Mouse (Mus musculus) myocyte (in vitro differentiated cells): ENCODE data around the gene Rap1gap2.

Source experiments
- CEBPB ChIP-seq: IDR thresholded peaks from 2 replicates; pipeline ENCODE4 v1.6.1; 2011; ENCODE audit warnings: mild to moderate bottlenecking, moderate library complexity; ENCODE audit not compliant: poor library complexity, insufficient read depth, severe bottlenecking
- E2F4 ChIP-seq: IDR thresholded peaks from one replicate; pipeline ENCODE4 v1.6.1; 2011; ENCODE audit warnings: mild to moderate bottlenecking, control low read depth, moderate library complexity; ENCODE audit not compliant: insufficient read depth
- POLR2A ChIP-seq: IDR thresholded peaks from one replicate; pipeline ENCODE4 v1.6.1; 2011; ENCODE audit warnings: low read depth, mild to moderate bottlenecking, control low read depth, moderate library complexity; ENCODE audit not compliant: insufficient read length
- POLR2AphosphoS2 ChIP-seq: IDR thresholded peaks from one replicate; pipeline ENCODE4 v1.6.1; 2011; ENCODE audit warnings: low read depth, control low read depth; ENCODE audit not compliant: insufficient read length
- SRF ChIP-seq: IDR thresholded peaks from one replicate; pipeline ENCODE4 v1.6.1; 2011; ENCODE audit warnings: low read depth; ENCODE audit not compliant: control insufficient read depth, insufficient read length
- USF1 ChIP-seq: IDR thresholded peaks from one replicate; pipeline ENCODE4 v1.6.1; 2011; ENCODE audit warnings: low read depth, mild to moderate bottlenecking, control low read depth, moderate library complexity

DNA sequence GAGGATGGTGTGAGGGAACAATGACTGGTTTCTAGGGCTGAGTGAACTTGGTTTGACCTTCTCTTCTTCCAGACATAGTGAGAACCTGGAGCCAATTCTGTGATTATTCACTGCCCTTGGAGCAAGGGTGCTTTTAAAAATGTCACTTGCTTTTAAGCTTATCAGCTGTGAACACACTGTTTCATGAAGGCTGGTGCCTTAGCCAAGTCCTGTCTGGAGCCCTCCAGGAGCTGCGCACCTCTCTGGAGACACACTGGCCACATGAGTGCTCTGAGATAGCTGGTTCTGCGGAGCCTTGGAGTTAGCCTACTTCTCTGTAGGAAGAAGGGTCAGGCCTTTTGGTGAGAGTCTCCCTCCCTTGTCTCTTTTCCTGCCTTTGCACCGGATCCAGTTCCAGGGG, 95.7 kb downstream of the Rap1gap2 start:
- no peak for TF ChIP-seq E2F4
- TF ChIP-seq POLR2AphosphoS2 = no peak
- TF ChIP-seq CEBPB = no peak
- no peak for TF ChIP-seq SRF
- no peak for TF ChIP-seq USF1
- TF ChIP-seq POLR2A = no peak
